ENCODE assay signal across 8 mouse cellular contexts in genomic region chr11:69066956-69067355, GRCm38 (mm10). TPM values are rescaled to one million over a fixed set of nuclear protein-coding genes. Genes with fewer than 3 reads are reported as not detected.
DNase-seq lines count a peak whose midpoint lies in the region; ATAC-seq and TF ChIP-seq lines count a peak whose summit lies in the region.

No protein-coding gene starts in this region.

- WGBS in hindbrain, embryonic 16.5 days = 10% methylated on average over 8 of the region's 8 CpGs

- H3K27me3 ChIP-seq in hindbrain, embryonic 16.5 days (replicated peaks; ENCODE audit: control insufficient read depth, insufficient read depth, low read length) = no peaks in the 10 kb centered on the region

- peak overlapping the region; percentile 84 for H3K27ac ChIP-seq in gastrocnemius, adult 2 months
- peak overlapping the region; percentile 56; the same call in 1 of the 2 replicates for H3K27ac ChIP-seq in hindbrain, embryonic 16.5 days (ENCODE audit: low read depth, low read length)

- ATAC-seq in hindbrain, embryonic 16.5 days = no peak
- ATAC-seq in megakaryocyte progenitor cell, adult 5-6 weeks (replicated peaks; ENCODE audit: poor library complexity) = peak; percentile 36

- H3K36me3 ChIP-seq in hindbrain, embryonic 16.5 days (ENCODE audit: control insufficient read depth, insufficient read depth, low read length) = no peaks in the 10 kb centered on the region

- no peaks in the 10 kb centered on the region for H3K9me3 ChIP-seq in hindbrain, embryonic 16.5 days (ENCODE audit: control insufficient read depth, low read length)

- peaks cover 28% of the 10 kb centered on the region for H3K4me1 ChIP-seq in hindbrain, embryonic 16.5 days (ENCODE audit: control insufficient read depth, insufficient read depth, low read depth, low read length)

- TF ChIP-seq CTCF in gastrocnemius, adult 2 months (IDR thresholded peaks at IDR 0.05) = peak; percentile 95

- H3K9ac ChIP-seq in hindbrain, embryonic 16.5 days (ENCODE audit: low read depth, low read length) = peak overlapping the region; percentile 63

- peak; percentile 91 for DNase-seq in R1 (ENCODE audit: low read depth, low spot score)
- DNase-seq in cerebellum, postnatal 10 days = peak; percentile 94
- peak; percentile 90 for DNase-seq in gastrocnemius, adult 2 months
- peak; percentile 84 to 86 for DNase-seq in left cerebral cortex, postnatal 10 days (ENCODE audit: extremely low spot score in 1 of 2, low spot score in 2 of 2)
- DNase-seq in right cerebral cortex, postnatal 14 days = peak; percentile 81
- DNase-seq in urinary bladder, postnatal 36 days (ENCODE audit: low spot score in 2 of 2) = peak; percentile 83 to 88

- peak overlapping the region; percentile 61 for H3K4me3 ChIP-seq in gastrocnemius, adult 2 months
- peak overlapping the region; percentile 45 for H3K4me3 ChIP-seq in hindbrain, embryonic 16.5 days (ENCODE audit: low read length)

- H3K4me2 ChIP-seq in hindbrain, embryonic 16.5 days (ENCODE audit: low read length) = peak overlapping the region; percentile 90

- intact Hi-C loops in gastrocnemius, adult 2 months (cut with DNase I) = loop anchor here (1.0 to 10.0 kb wide), 3 partner anchors 56 to 348 kb away; partner anchors contain the start of gene Kdm6b
- intact Hi-C loops in left cerebral cortex, postnatal 10 days (cut with DNase I) = no loop called here

RNA-seq across cellular contexts. Expression of gene Tmem107, which starts 3.6 kb away (rescaled TPM):
- total RNA-seq in gastrocnemius, adult 2 months (2021) = 1 to 10 TPM; 3.9 to 5.7 TPM
- polyA plus RNA-seq in hindbrain, embryonic 16.5 days (2015; fragmentation: Nextera tagmentation; extraction: Ambion mirVana) = 38.6 and 42.6 TPM in 2 replicates
- total RNA-seq in left cerebral cortex, postnatal 10 days (2021) = 10 to 100 TPM; 12.0 to 12.1 TPM
- 18.6 and 23.4 TPM in 2 replicates for total RNA-seq in megakaryocyte progenitor cell, adult 5-6 weeks (2015)
- total RNA-seq in megakaryocyte progenitor cell, adult 5-6 weeks (2017) = 23.9 and 40.6 TPM in 2 replicates

RNA-seq across cellular contexts. Expression of gene Borcs6, which starts 7.4 kb away (rescaled TPM):
- 10 to 100 TPM; 17.9 to 18.9 TPM for total RNA-seq in gastrocnemius, adult 2 months (2021)
- 18.1 and 20.9 TPM in 2 replicates for polyA plus RNA-seq in hindbrain, embryonic 16.5 days (2015; fragmentation: Nextera tagmentation; extraction: Ambion mirVana)
- 10 to 100 TPM; 21.9 to 25.5 TPM for total RNA-seq in left cerebral cortex, postnatal 10 days (2021)
- 6.2 and 7.6 TPM in 2 replicates for total RNA-seq in megakaryocyte progenitor cell, adult 5-6 weeks (2015)
- 6.6 and 6.7 TPM in 2 replicates for total RNA-seq in megakaryocyte progenitor cell, adult 5-6 weeks (2017)

RNA-seq across cellular contexts. Expression of gene Vamp2, which starts 21.3 kb away (rescaled TPM):
- 10 to 100 TPM; 38.0 to 42.7 TPM for total RNA-seq in gastrocnemius, adult 2 months (2021)
- 402 and 475 TPM in 2 replicates for polyA plus RNA-seq in hindbrain, embryonic 16.5 days (2015; fragmentation: Nextera tagmentation; extraction: Ambion mirVana)
- 1,000 to 10,000 TPM; 1,124 to 1,163 TPM for total RNA-seq in left cerebral cortex, postnatal 10 days (2021)
- total RNA-seq in megakaryocyte progenitor cell, adult 5-6 weeks (2015) = 36.6 and 41.2 TPM in 2 replicates
- 8.2 and 12.8 TPM in 2 replicates for total RNA-seq in megakaryocyte progenitor cell, adult 5-6 weeks (2017)

RNA-seq across cellular contexts. Expression of gene Aurkb, which starts 21.5 kb away (rescaled TPM):
- total RNA-seq in gastrocnemius, adult 2 months (2021) = not detected
- polyA plus RNA-seq in hindbrain, embryonic 16.5 days (2015; fragmentation: Nextera tagmentation; extraction: Ambion mirVana) = 26.9 and 32.2 TPM in 2 replicates
- total RNA-seq in left cerebral cortex, postnatal 10 days (2021) = 1 to 10 TPM; 3.0 to 3.1 TPM
- total RNA-seq in megakaryocyte progenitor cell, adult 5-6 weeks (2015) = 100 and 103 TPM in 2 replicates
- total RNA-seq in megakaryocyte progenitor cell, adult 5-6 weeks (2017) = 103 and 128 TPM in 2 replicates

RNA-seq across cellular contexts. Expression of gene Per1, which starts 28.1 kb away (rescaled TPM):
- 10 to 100 TPM; 68.2 to 76.8 TPM for total RNA-seq in gastrocnemius, adult 2 months (2021)
- polyA plus RNA-seq in hindbrain, embryonic 16.5 days (2015; fragmentation: Nextera tagmentation; extraction: Ambion mirVana) = 11.1 and 11.2 TPM in 2 replicates
- total RNA-seq in left cerebral cortex, postnatal 10 days (2021) = 10 to 100 TPM; 71.2 to 83.9 TPM
- 8.3 and 8.8 TPM in 2 replicates for total RNA-seq in megakaryocyte progenitor cell, adult 5-6 weeks (2015)
- 4.0 and 4.8 TPM in 2 replicates for total RNA-seq in megakaryocyte progenitor cell, adult 5-6 weeks (2017)

Comparison
In these comparisons a context has a peak if more than half of its experiments do, and no peak if none do; other contexts are left out.
1. RNA of gene Vamp2, which starts 21.3 kb away (total RNA-seq): 1,124 to 1,163 TPM in left cerebral cortex, postnatal 10 days; 38.0 to 42.7 TPM in gastrocnemius, adult 2 months and 8.2 to 41.2 TPM in megakaryocyte progenitor cell, adult 5-6 weeks; every median in the first group is over 10 times any median in the second.
2. Peak in every context shown above with its lines, with median percentiles within 50 percentile points of each other: DNase-seq.